ENCODE assay signal across 23 mouse cellular contexts in genomic region chr9:111573836-111574235, GRCm38 (mm10).
DNase-seq lines count a peak whose midpoint lies in the region; ATAC-seq and TF ChIP-seq lines count a peak whose summit lies in the region.
"Had no signal": no experiment of that assay in that cellular context is flagged by ENCODE, and none has a peak within 500 bp of the region (broad histone marks: within the 10 kb centered on the region; RNA-seq: fewer than 3 reads in every experiment).

No protein-coding gene starts in this region.

- no peaks in the 10 kb centered on the region for H3K27me3 ChIP-seq in heart, adult 2 months (ENCODE audit: control insufficient read depth, insufficient read depth, low read length)
- no peaks in the 10 kb centered on the region; the same call in 1 of the 2 replicates for H3K27me3 ChIP-seq in heart, embryonic 11.5 days (ENCODE audit: control insufficient read depth, insufficient read depth, low read length)
- H3K27me3 ChIP-seq in cerebellum, adult 2 months (ENCODE audit: control insufficient read depth, insufficient read depth, low read length) = no peaks in the 10 kb centered on the region; the same call in 1 of the 2 replicates
- no peaks in the 10 kb centered on the region for H3K27me3 ChIP-seq in stomach, postnatal 0 days (ENCODE audit: control insufficient read depth, insufficient read depth, low read length)
- H3K27me3 ChIP-seq in hindbrain, embryonic 14.5 days (ENCODE audit: control insufficient read depth, insufficient read depth, low read length) = no peaks in the 10 kb centered on the region
- H3K27me3 ChIP-seq: forebrain, embryonic 13.5 days; hindbrain, embryonic 15.5 days; kidney, embryonic 15.5 days; midbrain, embryonic 13.5 days had no signal

- H3K79me2 ChIP-seq in heart, adult 2 months (replicated peaks; ENCODE audit: control insufficient read depth, insufficient read depth, low read length) = no peaks in the 10 kb centered on the region

- H3K9ac ChIP-seq in heart, adult 2 months (ENCODE audit: low read depth, low read length) = no peak overlapping the region
- H3K9ac ChIP-seq in heart, embryonic 11.5 days (ENCODE audit: low read depth, low read length) = no peak overlapping the region
- H3K9ac ChIP-seq in stomach, postnatal 0 days (ENCODE audit: low read length) = no peak overlapping the region
- no peak overlapping the region for H3K9ac ChIP-seq in hindbrain, embryonic 14.5 days
- H3K9ac ChIP-seq: forebrain, embryonic 13.5 days; hindbrain, embryonic 15.5 days; kidney, embryonic 15.5 days; midbrain, embryonic 13.5 days had no signal

- H3K4me2 ChIP-seq in heart, embryonic 11.5 days = no peak overlapping the region
- no peak overlapping the region for H3K4me2 ChIP-seq in stomach, postnatal 0 days (replicated peaks; ENCODE audit: low read depth)
- H3K4me2 ChIP-seq in hindbrain, embryonic 14.5 days (replicated peaks) = no peak overlapping the region
- H3K4me2 ChIP-seq: forebrain, embryonic 13.5 days; hindbrain, embryonic 15.5 days; kidney, embryonic 15.5 days; midbrain, embryonic 13.5 days had no signal

- intact Hi-C loops in heart, adult 2 months (cut with DNase I) = loop anchor here (5.0 kb wide), 1 partner anchor 343 kb away; no protein-coding TSS in a partner anchor

- no peaks in the 10 kb centered on the region for H3K4me1 ChIP-seq in heart, adult 2 months (ENCODE audit: control insufficient read depth, insufficient read depth, low read length)
- no peaks in the 10 kb centered on the region for H3K4me1 ChIP-seq in heart, embryonic 11.5 days (ENCODE audit: control insufficient read depth, insufficient read depth, low read length)
- no peaks in the 10 kb centered on the region for H3K4me1 ChIP-seq in cerebellum, adult 2 months (ENCODE audit: control insufficient read depth, insufficient read depth, low read length)
- no peaks in the 10 kb centered on the region for H3K4me1 ChIP-seq in stomach, postnatal 0 days (replicated peaks; ENCODE audit: control insufficient read depth, insufficient read depth)
- no peaks in the 10 kb centered on the region for H3K4me1 ChIP-seq in hindbrain, embryonic 14.5 days (replicated peaks; ENCODE audit: control insufficient read depth, insufficient read depth, low read length)
- H3K4me1 ChIP-seq: forebrain, embryonic 13.5 days; kidney, embryonic 15.5 days had no signal

- no peaks in the 10 kb centered on the region for H3K9me3 ChIP-seq in heart, embryonic 11.5 days (replicated peaks; ENCODE audit: control insufficient read depth, low read length)
- H3K9me3 ChIP-seq in stomach, postnatal 0 days (ENCODE audit: control insufficient read depth, low read length) = no peaks in the 10 kb centered on the region
- no peaks in the 10 kb centered on the region for H3K9me3 ChIP-seq in hindbrain, embryonic 14.5 days (ENCODE audit: control insufficient read depth, low read length)
- H3K9me3 ChIP-seq: embryonic facial prominence, embryonic 10.5 days; forebrain, embryonic 13.5 days; hindbrain, embryonic 15.5 days; kidney, embryonic 15.5 days; midbrain, embryonic 13.5 days had no signal

- no peak overlapping the region for H3K4me3 ChIP-seq in heart, adult 2 months
- no peak overlapping the region for H3K4me3 ChIP-seq in heart, embryonic 11.5 days (ENCODE audit: low read depth, low read length)
- H3K4me3 ChIP-seq in cerebellum, adult 2 months (replicated peaks; ENCODE audit: insufficient read depth, low read depth, low read length) = no peak overlapping the region
- H3K4me3 ChIP-seq in stomach, postnatal 0 days (ENCODE audit: low read depth, low read length) = no peak overlapping the region
- H3K4me3 ChIP-seq in hindbrain, embryonic 14.5 days (replicated peaks; ENCODE audit: low read length) = no peak overlapping the region
- H3K4me3 ChIP-seq: embryonic facial prominence, embryonic 10.5 days; forebrain, embryonic 13.5 days; hindbrain, embryonic 15.5 days; kidney, embryonic 15.5 days; left cerebral cortex, adult 2 months; midbrain, embryonic 13.5 days; myocyte had no signal

- TF ChIP-seq POLR2A in heart, adult 2 months (IDR thresholded peaks at IDR 0.05; ENCODE audit: insufficient read depth, low read depth, low read length) = no peak
- TF ChIP-seq POLR2A in cerebellum, adult 2 months (IDR thresholded peaks at IDR 0.05; ENCODE audit: borderline replicate concordance, insufficient read depth, low read length) = no peak

- no peak for TF ChIP-seq CTCF in heart, adult 2 months (IDR thresholded peaks at IDR 0.05)
- no peak for TF ChIP-seq CTCF in cerebellum, adult 2 months (IDR thresholded peaks at IDR 0.05; ENCODE audit: borderline replicate concordance, insufficient read depth, low read depth, low read length)
- no peak for TF ChIP-seq CTCF in stomach, postnatal 0 days (IDR thresholded peaks at IDR 0.05; ENCODE audit: low read depth)

- WGBS in heart, adult 2 months = 39% methylated on average over 5 of the region's 5 CpGs
- 77% methylated on average over 5 of the region's 5 CpGs for WGBS in heart, embryonic 11.5 days (ENCODE audit: insufficient replicate concordance)
- 11% methylated on average over 5 of the region's 5 CpGs for WGBS in cerebellum, adult 2 months
- WGBS in stomach, postnatal 0 days = 78% methylated on average over 5 of the region's 5 CpGs
- 91% methylated on average over 5 of the region's 5 CpGs for WGBS in hindbrain, embryonic 14.5 days

- peak; percentile 25 to 33 for DNase-seq in heart, adult 2 months
- peak; percentile 67 to 77 for DNase-seq in cerebellum, adult 2 months
- DNase-seq in cerebellum, postnatal 14 days = peak; percentile 80 to 85
- peak; percentile 40 for DNase-seq in heart, postnatal 4 days
- DNase-seq in stomach, postnatal 0 days (ENCODE audit: low spot score) = no peak
- DNase-seq in hindbrain, embryonic 14.5 days (ENCODE audit: low spot score) = no peak
- DNase-seq: adrenal gland, adult 2 months; gastrocnemius, postnatal 25 days; kidney, postnatal 4 days; layer of hippocampus, adult 9-11 months; left cerebral cortex, postnatal 4 days; liver; right cerebral cortex, postnatal 14 days had no signal

- H3K36me3 ChIP-seq in heart, adult 2 months (ENCODE audit: control insufficient read depth, insufficient read depth, low read length) = no peaks in the 10 kb centered on the region
- no peaks in the 10 kb centered on the region for H3K36me3 ChIP-seq in heart, embryonic 11.5 days (ENCODE audit: control insufficient read depth, insufficient read depth, low read length)
- no peaks in the 10 kb centered on the region for H3K36me3 ChIP-seq in stomach, postnatal 0 days (ENCODE audit: control insufficient read depth, insufficient read depth, low read length)
- no peaks in the 10 kb centered on the region for H3K36me3 ChIP-seq in hindbrain, embryonic 14.5 days (replicated peaks; ENCODE audit: control insufficient read depth, insufficient read depth)
- H3K36me3 ChIP-seq: embryonic facial prominence, embryonic 10.5 days; hindbrain, embryonic 15.5 days; kidney, embryonic 15.5 days; midbrain, embryonic 13.5 days had no signal

- no peak for ATAC-seq in heart, embryonic 11.5 days (replicated peaks; ENCODE audit: insufficient number of reproducible peaks, low FRiP score, low TSS enrichment)
- no peak for ATAC-seq in stomach, postnatal 0 days (ENCODE audit: low FRiP score, low TSS enrichment)
- no peak for ATAC-seq in hindbrain, embryonic 14.5 days (ENCODE audit: low FRiP score)
- ATAC-seq: forebrain, embryonic 13.5 days; intestine, embryonic 16.5 days; lung, postnatal 0 days; midbrain, embryonic 13.5 days had no signal

- no peak for TF ChIP-seq EP300 in heart, adult 2 months (IDR thresholded peaks at IDR 0.05; ENCODE audit: insufficient read depth, low read depth, low read length)
- TF ChIP-seq EP300 in stomach, postnatal 0 days (optimal IDR thresholded peaks at IDR 0.05) = no peak

- no peak overlapping the region for H3K27ac ChIP-seq in heart, adult 2 months
- no peak overlapping the region for H3K27ac ChIP-seq in heart, embryonic 11.5 days (ENCODE audit: low read depth, low read length)
- H3K27ac ChIP-seq in cerebellum, adult 2 months (ENCODE audit: insufficient read depth, low read length) = no peak overlapping the region
- H3K27ac ChIP-seq in stomach, postnatal 0 days (replicated peaks) = no peak overlapping the region
- no peak overlapping the region for H3K27ac ChIP-seq in hindbrain, embryonic 14.5 days
- H3K27ac ChIP-seq: embryonic facial prominence, embryonic 10.5 days; forebrain, embryonic 13.5 days; hindbrain, embryonic 15.5 days; kidney, embryonic 15.5 days; left cerebral cortex, adult 2 months; midbrain, embryonic 13.5 days had no signal

Comparison
In these comparisons a context has a peak if more than half of its experiments do, and no peak if none do; other contexts are left out.
1. DNase-seq: peak in heart, adult 2 months (2 of 2), cerebellum, adult 2 months (2 of 2), cerebellum, postnatal 14 days (2 of 2) and heart, postnatal 4 days (single experiment); none in stomach, postnatal 0 days (single experiment) and hindbrain, embryonic 14.5 days (single experiment).